Comparison of ENCODE assay signal across 8 mouse cellular contexts in the genomic region with DNA sequence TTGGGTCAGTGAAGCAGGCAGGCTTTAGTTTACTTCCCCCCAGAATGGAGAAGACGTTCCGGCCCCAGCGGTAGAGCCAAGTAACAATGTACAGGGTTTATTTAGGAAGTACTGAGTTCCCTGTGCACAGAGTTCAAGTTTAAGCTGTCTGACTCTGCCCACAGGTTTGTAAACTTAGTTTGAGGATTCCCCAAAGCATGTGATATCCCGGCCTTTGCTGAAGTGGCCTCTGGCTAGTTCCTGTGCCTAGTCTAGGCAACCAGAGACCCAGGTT.
A peak's percentile ranks its signal among the peaks of the same experiment; 100 is the strongest.
DNase-seq lines count a peak whose midpoint lies in the region; ATAC-seq and TF ChIP-seq lines count a peak whose summit lies in the region.

No protein-coding gene starts in this region.

- no peaks in the 10 kb centered on the region for H3K36me3 ChIP-seq in neural tube, embryonic 11.5 days (ENCODE audit: control insufficient read depth, insufficient read depth, low read length)
- no peaks in the 10 kb centered on the region for H3K36me3 ChIP-seq in liver, embryonic 14.5 days (replicated peaks; ENCODE audit: control insufficient read depth, insufficient read depth, low read depth)
- H3K36me3 ChIP-seq in stomach, postnatal 0 days (ENCODE audit: control insufficient read depth, insufficient read depth, low read length) = no peaks in the 10 kb centered on the region

- peaks cover 43% of the 10 kb centered on the region for H3K4me1 ChIP-seq in neural tube, embryonic 11.5 days (ENCODE audit: control insufficient read depth, insufficient read depth, low read length)
- H3K4me1 ChIP-seq in liver, embryonic 14.5 days (replicated peaks; ENCODE audit: control insufficient read depth in 2 of 2, insufficient read depth in 2 of 2, low read length in 1 of 2) = peaks cover 0 to 19% of the 10 kb centered on the region in 2 experiments; a peak in 3 of 4 replicates
- peaks cover 16% of the 10 kb centered on the region for H3K4me1 ChIP-seq in stomach, postnatal 0 days (replicated peaks; ENCODE audit: control insufficient read depth, insufficient read depth)

- DNase-seq in gastrocnemius, adult 2 months = no peak
- no peak for DNase-seq in gastrocnemius, postnatal 14 days
- DNase-seq in neural tube, embryonic 11.5 days (ENCODE audit: low spot score) = no peak
- DNase-seq in neural tube, embryonic 10.5 days (ENCODE audit: extremely low spot score, low spot score) = no peak
- DNase-seq in liver, embryonic 14.5 days (ENCODE audit: low read depth in 3 of 3, low spot score in 3 of 3) = no peak
- DNase-seq in stomach, postnatal 0 days (ENCODE audit: low spot score) = no peak
- DNase-seq in urinary bladder, postnatal 4 days (ENCODE audit: low spot score in 2 of 2) = no peak
- no peak for DNase-seq in ovary, postnatal 36 days (ENCODE audit: low spot score)

- TF ChIP-seq EP300 in liver, embryonic 14.5 days (IDR thresholded peaks at IDR 0.05; ENCODE audit: low read depth) = no peak
- TF ChIP-seq EP300 in stomach, postnatal 0 days (optimal IDR thresholded peaks at IDR 0.05) = no peak

- peak overlapping the region; percentile 78 for H3K4me2 ChIP-seq in neural tube, embryonic 11.5 days (ENCODE audit: low read depth)
- H3K4me2 ChIP-seq in liver, embryonic 14.5 days (ENCODE audit: low read depth) = peak overlapping the region; percentile 56
- H3K4me2 ChIP-seq in stomach, postnatal 0 days (replicated peaks; ENCODE audit: low read depth) = peak overlapping the region; percentile 98

- no peaks in the 10 kb centered on the region for H3K27me3 ChIP-seq in neural tube, embryonic 11.5 days (ENCODE audit: control insufficient read depth, insufficient read depth, low read length)
- H3K27me3 ChIP-seq in liver, embryonic 14.5 days (ENCODE audit: control insufficient read depth, insufficient read depth, low read length) = peaks cover 6% of the 10 kb centered on the region
- H3K27me3 ChIP-seq in stomach, postnatal 0 days (ENCODE audit: control insufficient read depth, insufficient read depth, low read length) = no peaks in the 10 kb centered on the region

- WGBS in neural tube, embryonic 11.5 days = 49% methylated on average over 4 of the region's 4 CpGs
- WGBS in liver, embryonic 14.5 days (ENCODE audit: insufficient replicate concordance) = 24% methylated on average over 4 of the region's 4 CpGs
- WGBS in stomach, postnatal 0 days = 34% methylated on average over 4 of the region's 4 CpGs

- no peak for ATAC-seq in neural tube, embryonic 11.5 days (ENCODE audit: insufficient read depth, low FRiP score, low TSS enrichment)
- no peak for ATAC-seq in liver, embryonic 14.5 days (ENCODE audit: insufficient read depth)
- ATAC-seq in stomach, postnatal 0 days (ENCODE audit: low FRiP score, low TSS enrichment) = no peak

- no peaks in the 10 kb centered on the region for H3K9me3 ChIP-seq in neural tube, embryonic 11.5 days (ENCODE audit: control insufficient read depth, low read length)
- H3K9me3 ChIP-seq in liver, embryonic 14.5 days (ENCODE audit: control insufficient read depth, low read length) = no peaks in the 10 kb centered on the region
- H3K9me3 ChIP-seq in stomach, postnatal 0 days (ENCODE audit: control insufficient read depth, low read length) = no peaks in the 10 kb centered on the region

- intact Hi-C loops in gastrocnemius, adult 2 months (cut with DNase I) = loop anchor here (5.0 kb wide), 1 partner anchor 76 kb away; no protein-coding TSS in a partner anchor
- intact Hi-C loops in gastrocnemius, postnatal 14 days (cut with DNase I; ENCODE audit: low total_unique reads) = no loop called here

- no peak for TF ChIP-seq CTCF in gastrocnemius, adult 2 months (IDR thresholded peaks at IDR 0.05)
- no peak for TF ChIP-seq CTCF in liver, embryonic 14.5 days (IDR thresholded peaks at IDR 0.05; ENCODE audit: low read depth)
- no peak for TF ChIP-seq CTCF in stomach, postnatal 0 days (IDR thresholded peaks at IDR 0.05; ENCODE audit: low read depth)

- peak overlapping the region; percentile 87 for H3K27ac ChIP-seq in gastrocnemius, adult 2 months
- no peak overlapping the region for H3K27ac ChIP-seq in neural tube, embryonic 11.5 days (ENCODE audit: low read depth, low read length)
- H3K27ac ChIP-seq in liver, embryonic 14.5 days = no peak overlapping the region
- no peak overlapping the region for H3K27ac ChIP-seq in stomach, postnatal 0 days (replicated peaks)

- H3K9ac ChIP-seq in neural tube, embryonic 11.5 days (ENCODE audit: low read length) = peak overlapping the region; percentile 84
- no peak overlapping the region for H3K9ac ChIP-seq in liver, embryonic 14.5 days (replicated peaks)
- peak overlapping the region; percentile 80; the same call in 1 of the 2 replicates for H3K9ac ChIP-seq in stomach, postnatal 0 days (ENCODE audit: low read length)

- peak overlapping the region; percentile 75 for H3K4me3 ChIP-seq in gastrocnemius, adult 2 months
- peak overlapping the region; percentile 64 for H3K4me3 ChIP-seq in neural tube, embryonic 11.5 days (ENCODE audit: low read depth, low read length)
- 0 out of 4 replicates have a peak overlapping the region, but pooled peaks of 1 of the 2 experiments have one; percentile 62 for H3K4me3 ChIP-seq in liver, embryonic 14.5 days (ENCODE audit: insufficient read depth in 1 of 2, low read depth in 2 of 2, low read length in 2 of 2)
- H3K4me3 ChIP-seq in stomach, postnatal 0 days (ENCODE audit: low read depth, low read length) = peak overlapping the region; percentile 69
